Mouse (Mus musculus) ovary, adult 10 weeks (tissue): Measurements from ENCODE around the gene Triobp. TPM values are rescaled to one million over a fixed set of nuclear protein-coding genes. Genes with fewer than 3 reads are reported as not detected.

ENCODE experiments used
- polyA plus RNA-seq: library from polyadenylated mRNA; stranded (reverse); fragments of 350-450 nt; fragmentation: Illumina TruSeq; extraction: RNeasy Lipid Tissue Mini Kit (QIAGEN cat#74804); gene quantifications from one replicate; pipeline ENCODE4 v1.2.3, GENCODE M21; 2014

Gene Triobp
- 2.4 TPM for polyA plus RNA-seq

DNA sequence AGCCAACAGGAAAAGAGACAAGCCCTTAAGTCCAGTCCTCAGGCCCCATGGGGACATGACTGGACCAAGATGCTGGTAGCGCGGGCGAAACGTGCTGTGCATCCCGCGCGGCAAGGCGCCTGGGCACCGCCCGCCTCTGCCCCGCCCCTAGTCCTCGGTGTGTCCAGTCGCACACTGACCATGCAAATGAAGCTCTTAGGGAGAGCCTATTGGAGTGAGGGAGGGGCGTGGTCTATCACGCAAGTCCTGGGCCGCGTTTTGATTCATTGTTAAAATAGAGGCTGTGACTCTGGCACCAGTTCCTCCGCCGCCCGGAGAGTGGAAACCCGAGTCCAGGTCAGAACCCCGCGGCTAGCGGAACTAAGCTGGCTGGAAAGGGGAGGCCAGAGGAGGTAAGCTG, at the start of gene Triobp:
Gene Triobp (plus strand): TSS at position 68 of the 400 bp plus-strand sequence.

DNA sequence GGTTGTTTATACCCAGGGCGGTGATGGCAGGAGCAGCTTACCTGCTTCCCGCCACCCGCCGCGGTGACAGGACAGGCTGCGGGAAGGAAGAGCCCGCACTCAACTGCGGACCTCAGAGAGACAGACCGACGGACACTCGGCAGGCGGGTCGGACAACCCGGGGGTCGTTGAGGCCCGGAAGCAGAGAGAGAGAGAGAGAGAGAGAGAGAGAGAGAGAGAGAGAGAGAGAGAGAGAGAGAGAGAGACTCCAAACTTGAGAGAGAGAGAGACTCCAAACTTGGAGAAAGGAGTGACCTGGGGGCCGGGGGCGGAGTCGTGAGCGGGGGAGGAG, 48.1 kb upstream of the Triobp start, which contains the start of gene Gm49510:
Gene Gm49510 (plus strand): TSS at position 259 of the 331 bp plus-strand sequence.

DNA sequence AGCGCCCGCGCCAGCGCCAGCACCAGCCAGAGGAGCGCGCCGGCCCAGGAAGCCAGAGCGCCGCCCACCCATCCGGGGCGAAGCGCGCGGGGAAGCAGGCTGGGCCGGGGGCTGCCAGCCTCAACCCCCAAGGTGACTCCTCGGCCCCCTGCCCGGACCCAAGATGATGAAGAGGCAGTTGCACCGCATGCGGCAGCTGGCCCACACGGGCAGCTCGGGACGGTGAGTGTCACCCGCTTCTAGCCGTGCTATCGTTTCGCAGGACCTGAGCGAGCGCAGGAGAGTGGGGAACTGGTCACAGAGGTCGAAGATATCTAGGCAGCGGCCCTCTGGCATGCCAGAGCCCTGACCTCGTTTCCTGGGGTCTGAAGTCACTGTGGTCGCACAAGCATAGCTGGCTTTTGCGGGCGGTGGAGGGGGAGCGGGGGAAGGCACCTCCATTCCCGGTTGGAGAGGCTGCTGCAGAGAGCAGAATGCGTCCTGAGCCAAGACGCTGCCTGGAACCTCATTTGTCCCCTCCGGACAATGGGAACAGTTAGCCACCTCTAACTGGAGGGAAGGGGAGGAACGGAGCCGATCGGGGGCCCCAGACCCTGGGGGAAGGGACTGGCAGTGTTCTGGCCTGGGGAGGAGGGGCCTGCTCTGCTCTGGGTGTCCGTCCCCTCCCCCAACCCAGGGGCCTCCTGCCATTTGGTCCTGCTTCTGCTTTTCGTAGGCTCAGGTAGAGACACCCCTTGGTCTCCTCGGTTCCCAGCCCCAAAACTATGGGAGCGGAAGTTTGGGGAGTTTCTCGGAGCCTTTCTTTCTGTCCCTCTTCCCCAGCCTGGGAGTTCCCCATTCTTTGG, 47.6 kb upstream of the Triobp start, which contains the start of gene Sh3bp1:
Gene Sh3bp1 (plus strand): TSS at position 29 of the 845 bp plus-strand sequence.

DNA sequence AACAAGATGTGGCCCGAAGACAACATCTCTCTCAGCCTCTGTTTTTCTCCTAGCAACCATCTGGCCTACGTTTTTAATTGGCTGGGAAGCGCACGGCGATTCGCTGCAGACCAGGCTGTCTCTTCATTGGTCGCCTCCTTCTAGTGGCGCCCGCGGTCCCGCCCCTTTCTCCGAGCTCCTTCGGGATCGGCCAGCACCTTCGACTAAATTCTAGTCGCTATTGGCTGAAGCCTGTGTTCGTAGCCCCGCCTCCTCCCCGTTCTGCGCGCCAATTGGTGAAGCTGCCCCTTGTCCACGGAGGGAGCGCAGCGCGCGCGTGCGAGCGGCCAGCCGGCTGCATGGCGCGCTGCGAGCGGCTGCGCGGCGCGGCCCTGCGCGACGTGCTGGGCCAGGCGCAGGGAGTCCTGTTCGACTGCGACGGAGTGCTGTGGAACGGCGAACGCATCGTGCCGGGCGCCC, 33.9 kb upstream of the Triobp start, which contains the start of gene Pdxp:
Gene Pdxp (plus strand): TSS at position 288 of the 459 bp plus-strand sequence.

DNA sequence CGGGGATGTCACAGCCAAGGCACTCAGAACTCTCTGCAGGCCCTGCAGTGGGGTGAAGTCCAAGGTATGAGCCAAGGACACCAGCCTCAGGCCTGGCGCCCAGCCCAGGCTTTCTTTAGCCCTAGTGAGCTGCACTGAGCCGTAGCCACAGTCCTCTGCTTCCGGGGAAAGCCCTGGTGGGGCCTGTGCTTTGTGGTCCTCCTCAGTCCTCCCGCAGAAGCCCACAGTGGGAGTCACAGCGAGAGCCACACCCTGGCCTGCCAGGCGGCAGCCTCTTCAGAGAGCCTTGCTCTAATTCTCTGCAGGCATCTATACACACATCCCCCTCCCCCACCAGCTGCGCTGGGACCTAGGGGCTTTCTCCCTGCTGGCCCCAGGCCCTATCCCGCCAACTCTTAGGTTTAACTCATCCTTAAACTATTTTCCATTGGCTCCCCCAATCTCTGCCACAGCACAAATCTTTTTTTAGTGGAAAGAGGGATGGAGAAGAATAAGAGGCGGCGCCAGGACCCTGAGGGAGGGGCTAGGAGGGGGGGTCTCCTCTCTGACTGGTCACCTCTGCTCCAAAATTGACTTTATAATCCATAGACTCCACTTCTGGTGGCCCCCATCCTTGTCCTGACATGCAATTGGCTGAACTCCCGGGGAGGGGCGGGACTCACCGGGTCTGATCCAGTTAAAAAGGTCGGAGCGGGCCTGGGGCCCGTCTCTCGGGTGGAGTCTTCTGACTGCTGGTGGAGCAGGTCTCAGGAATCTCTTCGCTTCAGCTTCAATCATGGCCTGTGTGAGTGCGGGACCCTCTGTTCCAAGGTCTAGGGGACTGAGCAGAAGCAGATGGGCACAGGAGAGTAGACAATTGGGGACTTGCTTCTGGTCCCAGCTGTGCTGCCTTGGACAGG, 21.3 kb upstream of the Triobp start, which contains the start of gene Lgals1:
Gene Lgals1 (plus strand): TSS at position 705 of the 899 bp plus-strand sequence.

DNA sequence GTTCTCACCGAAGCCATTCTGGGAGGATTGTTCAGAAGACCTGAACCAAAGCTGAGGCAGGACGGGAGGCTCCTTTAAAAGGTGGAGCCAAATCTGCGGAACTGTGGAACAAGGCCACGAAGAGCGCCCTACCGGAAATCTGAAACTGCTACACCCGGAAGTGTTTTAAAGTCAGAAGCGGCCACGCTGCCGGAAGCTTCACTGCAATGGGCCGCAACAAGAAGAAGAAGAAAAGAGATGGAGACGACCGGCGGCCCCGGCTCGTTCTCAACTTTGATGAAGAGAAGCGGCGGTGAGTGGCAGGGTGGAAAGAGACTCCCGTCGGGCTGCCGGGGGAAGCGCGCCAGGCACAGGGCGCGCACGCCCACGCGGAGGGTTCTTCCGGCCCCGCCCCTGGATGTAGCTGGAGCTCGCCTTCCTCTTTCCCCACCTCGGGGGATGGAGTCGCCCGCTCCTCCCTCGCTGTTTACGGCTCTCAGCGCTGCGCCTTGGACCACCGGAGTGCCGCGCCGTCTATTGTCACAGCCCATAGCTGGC, 12.7 kb upstream of the Triobp start, which contains the start of gene Nol12:
Gene Nol12 (plus strand): TSS at position 150 of the 537 bp plus-strand sequence.

DNA sequence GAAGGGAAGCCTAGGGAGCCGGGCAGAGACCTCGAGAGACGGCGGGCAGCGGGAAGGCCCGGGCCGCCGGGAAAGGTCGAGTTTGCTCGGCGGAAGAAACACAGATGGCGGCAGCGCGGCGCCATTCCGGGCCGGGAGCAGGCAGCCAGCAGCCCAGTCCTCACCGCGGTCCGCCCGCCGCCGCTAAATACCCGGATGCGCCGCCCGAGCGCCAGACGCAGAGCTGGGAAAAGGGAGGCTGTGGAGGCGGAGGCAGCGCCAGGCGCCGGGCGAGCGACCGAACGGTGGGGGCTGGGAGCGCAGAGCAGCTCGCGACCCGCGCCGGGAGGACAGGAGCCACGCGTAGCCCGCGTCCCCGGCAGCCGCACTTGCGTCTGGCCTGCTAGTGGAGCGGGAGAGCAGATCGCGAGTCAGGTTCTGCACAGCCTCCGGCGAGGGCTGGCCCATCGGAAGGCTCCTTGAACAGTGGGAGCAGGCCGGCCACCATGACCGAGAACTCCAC, 80.8 kb downstream of the Triobp start, which contains the start of gene H1f0:
Gene H1f0 (plus strand): TSS at position 214 of the 502 bp plus-strand sequence.

DNA sequence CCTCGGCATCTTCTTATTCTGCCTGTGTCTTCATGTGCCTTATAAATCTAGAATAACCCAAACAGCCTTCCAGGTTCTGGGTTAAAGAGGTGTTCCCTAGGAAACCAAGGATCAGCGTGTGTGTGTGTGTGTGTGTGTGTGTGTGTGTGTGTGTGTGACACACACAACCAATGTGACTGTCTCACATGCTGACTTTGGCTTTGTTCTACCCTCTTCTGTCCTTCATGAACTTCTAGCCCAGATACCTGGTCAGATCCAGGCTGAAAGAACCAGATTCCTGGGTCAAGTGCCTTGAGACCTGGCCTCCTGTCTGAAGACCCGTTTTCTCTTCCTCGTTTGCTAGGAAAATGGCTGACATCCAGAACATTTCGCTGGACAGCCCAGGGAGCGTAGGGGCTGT, 94.1 kb downstream of the Triobp start, which contains the start of gene Galr3:
Gene Galr3 (plus strand): TSS at position 301 of the 400 bp plus-strand sequence.

Other genes starting within 250 kb of the Triobp start
- not detected for gene Elfn2, start 229.0 kb upstream of the Triobp start, polyA plus RNA-seq
- gene Mfng, start 174.2 kb upstream of the Triobp start, polyA plus RNA-seq, result 0.91 TPM
- gene Card10, start 144.7 kb upstream of the Triobp start, polyA plus RNA-seq, result 0.14 TPM
- not detected for gene Cdc42ep1, start 105.1 kb upstream of the Triobp start, polyA plus RNA-seq
- 2.3 TPM for gene Lgals2, start 92.2 kb upstream of the Triobp start, polyA plus RNA-seq
- gene Gga1, start 70.5 kb upstream of the Triobp start, polyA plus RNA-seq, result not detected
- gene Gm49510, start 48.1 kb upstream of the Triobp start, polyA plus RNA-seq, result not detected
- 0.43 TPM for gene Sh3bp1, start 48.0 kb upstream of the Triobp start, polyA plus RNA-seq
- gene Pdxp, start 33.8 kb upstream of the Triobp start, polyA plus RNA-seq, result 0.68 TPM
- gene Lgals1, start 21.0 kb upstream of the Triobp start, polyA plus RNA-seq, result 1.5 TPM
- gene Nol12, start 12.8 kb upstream of the Triobp start, polyA plus RNA-seq, result 3.5 TPM
- gene H1f0, start 80.7 kb downstream of the Triobp start, polyA plus RNA-seq, result 118 TPM
- not detected for gene Galr3, start 94.2 kb downstream of the Triobp start, polyA plus RNA-seq
- 1.00 TPM for gene Ankrd54, start 115.2 kb downstream of the Triobp start, polyA plus RNA-seq
- gene Eif3l, start 127.5 kb downstream of the Triobp start, polyA plus RNA-seq, result 118 TPM
- 6.9 TPM for gene Micall1, start 161.2 kb downstream of the Triobp start, polyA plus RNA-seq
- not detected for gene Polr2f, start 193.3 kb downstream of the Triobp start, polyA plus RNA-seq
- 1.6 TPM for gene 1700088E04Rik, start 193.5 kb downstream of the Triobp start, polyA plus RNA-seq
- gene Sox10, start 217.5 kb downstream of the Triobp start, polyA plus RNA-seq, result not detected